Mouse (Mus musculus) heart, embryonic 14.5 days (tissue): ENCODE measurements around the gene Amot. TPM values are rescaled to one million over a fixed set of nuclear protein-coding genes. Genes with fewer than 3 reads are reported as not detected.

Experiments
- ATAC-seq: fragments of 200-750 bp; cut with Nextera tagmentation; 2 replicates; pipeline ENCODE4 v1.8.0; 2017; ENCODE audit warnings: low read depth, moderate TSS enrichment; ENCODE audit not compliant: insufficient number of reproducible peaks, insufficient read depth, low FRiP score
- H3K27ac ChIP-seq, 2 experiments: fragments of 200-500 bp in 1 of 2; fragments of 300-500 bp in 1 of 2; sonication (generic) in 1 of 2; replicated peaks in 1 of 2; 2 replicates each; pipeline ENCODE4 v1.5.1; 2012 to 2014; ENCODE audit warnings: low read depth in 2 of 2, low read length in 2 of 2, control low read depth in 1 of 2, mild to moderate bottlenecking in 1 of 2, mixed read lengths in 1 of 2; ENCODE audit not compliant: control insufficient read depth in 1 of 2, insufficient read depth in 1 of 2
- H3K27me3 ChIP-seq: fragments of 300-500 bp; sonication (generic); 2 replicates; pipeline ENCODE4 v1.6.1; 2014; ENCODE audit warnings: mild to moderate bottlenecking, low read length, control low read depth; ENCODE audit not compliant: control insufficient read depth, insufficient read depth
- H3K36me3 ChIP-seq: fragments of 300-500 bp; sonication (generic); 2 replicates; pipeline ENCODE4 v1.6.1; 2014; ENCODE audit warnings: mild to moderate bottlenecking, control low read depth, low read length, mixed read lengths; ENCODE audit not compliant: control insufficient read depth, insufficient read depth
- H3K4me1 ChIP-seq, 2 experiments: fragments of 200-500 bp in 1 of 2; fragments of 300-500 bp in 1 of 2; sonication (generic) in 1 of 2; 2 replicates each; pipeline ENCODE4 v1.6.1; 2012 to 2014; ENCODE audit warnings: low read length in 2 of 2, control low read depth in 1 of 2, mixed read lengths in 1 of 2; ENCODE audit not compliant: control insufficient read depth in 2 of 2, insufficient read depth in 2 of 2
- H3K4me2 ChIP-seq: fragments of 300-500 bp; sonication (generic); 2 replicates; pipeline ENCODE4 v1.6.1; 2014; ENCODE audit warnings: mild to moderate bottlenecking, low read length
- H3K4me3 ChIP-seq, 2 experiments: fragments of 200-500 bp in 1 of 2; fragments of 300-500 bp in 1 of 2; sonication (generic) in 1 of 2; 2 replicates each; pipeline ENCODE4 v1.5.1; 2012 to 2014; ENCODE audit warnings: low read length in 2 of 2, mild to moderate bottlenecking in 2 of 2, control low read depth in 1 of 2, low read depth in 1 of 2, moderate library complexity in 1 of 2; ENCODE audit not compliant: control insufficient read depth in 1 of 2, insufficient read depth in 1 of 2
- H3K9ac ChIP-seq: fragments of 300-500 bp; sonication (generic); 2 replicates; pipeline ENCODE4 v1.6.1; 2014; ENCODE audit warnings: mild to moderate bottlenecking, low read length
- H3K9me3 ChIP-seq: fragments of 300-500 bp; sonication (generic); 2 replicates; pipeline ENCODE4 v1.6.1; 2016; ENCODE audit warnings: low read length, control low read depth; ENCODE audit not compliant: control insufficient read depth
- WGBS: fragments of 180-500 bp; shearing (Covaris S2); extraction: QIAGEN DNeasy Blood & Tissue Kit; methylation state at CpG from one replicate; pipeline ENCODE4 v1.1.7; 2014; 5-methylcytosine and 5-hydroxymethylcytosine counted together
- polyA plus RNA-seq: library from polyadenylated mRNA; unstranded; fragments of >200 nt; fragmentation: Nextera tagmentation; extraction: Ambion mirVana; gene quantifications from 2 replicates; pipeline ENCODE4 v1.2.1, GENCODE M21; 2014

The Amot gene
- polyA plus RNA-seq, 1 experiment from 2014 or later = 5.8 TPM

DNA sequence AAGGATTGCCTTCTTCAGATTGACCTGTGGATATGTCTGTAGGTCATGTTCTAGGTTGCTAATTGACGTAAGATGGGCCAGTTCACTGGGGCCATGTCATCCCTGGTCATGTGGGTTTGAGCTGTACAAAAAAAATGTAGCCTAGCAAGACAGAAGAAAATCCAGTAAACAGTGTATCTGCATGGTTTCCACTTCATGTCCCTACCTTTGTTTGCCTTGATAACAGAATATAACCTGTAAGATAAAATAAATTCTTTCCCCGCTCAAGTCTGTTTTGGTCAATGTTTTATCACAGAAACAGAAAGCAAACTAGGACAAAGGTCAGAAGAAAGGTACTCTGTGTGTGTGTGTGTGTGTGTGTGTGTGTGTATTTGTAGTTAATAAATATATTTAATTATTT, 63.5 kb downstream of the Amot start:
- no peak overlapping the region for H3K4me3 ChIP-seq
- 87% methylated on average over 2 of the region's 2 CpGs for WGBS
- no peak overlapping the region for H3K27ac ChIP-seq
- no peak for ATAC-seq
- no peaks in the 10 kb centered on the region for H3K4me1 ChIP-seq
- no peaks in the 10 kb centered on the region for H3K9me3 ChIP-seq
- H3K36me3 ChIP-seq = no peaks in the 10 kb centered on the region
- no peak overlapping the region for H3K4me2 ChIP-seq
- H3K27me3 ChIP-seq = no peaks in the 10 kb centered on the region
- H3K9ac ChIP-seq = no peak overlapping the region

DNA sequence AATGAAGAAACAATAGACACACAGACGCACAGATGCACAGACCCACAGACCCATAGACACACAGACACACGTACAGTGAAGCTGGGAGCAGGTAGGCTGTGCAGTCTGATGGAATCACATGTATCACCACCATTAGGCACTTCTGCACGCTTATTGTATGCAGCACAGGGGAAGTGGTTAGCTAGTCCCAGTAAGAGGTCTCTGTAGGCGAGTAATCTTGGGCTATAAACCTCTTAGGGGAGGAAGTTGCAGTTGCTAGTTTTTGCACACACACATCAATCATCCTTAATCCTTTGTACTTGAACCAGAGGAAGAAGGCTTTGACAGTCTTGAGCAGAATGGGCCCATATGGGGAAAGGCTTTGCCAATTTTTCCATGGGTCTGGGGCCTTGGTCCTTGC, 71.3 kb downstream of the Amot start:
- H3K4me2 ChIP-seq = no peak overlapping the region
- H3K27ac ChIP-seq = no peak overlapping the region
- no peak for ATAC-seq
- no peaks in the 10 kb centered on the region for H3K27me3 ChIP-seq
- H3K9ac ChIP-seq = no peak overlapping the region
- no peaks in the 10 kb centered on the region for H3K36me3 ChIP-seq
- H3K4me1 ChIP-seq = no peaks in the 10 kb centered on the region
- WGBS = 63% methylated on average over 4 of the region's 4 CpGs
- H3K9me3 ChIP-seq = no peaks in the 10 kb centered on the region
- H3K4me3 ChIP-seq = no peak overlapping the region

DNA sequence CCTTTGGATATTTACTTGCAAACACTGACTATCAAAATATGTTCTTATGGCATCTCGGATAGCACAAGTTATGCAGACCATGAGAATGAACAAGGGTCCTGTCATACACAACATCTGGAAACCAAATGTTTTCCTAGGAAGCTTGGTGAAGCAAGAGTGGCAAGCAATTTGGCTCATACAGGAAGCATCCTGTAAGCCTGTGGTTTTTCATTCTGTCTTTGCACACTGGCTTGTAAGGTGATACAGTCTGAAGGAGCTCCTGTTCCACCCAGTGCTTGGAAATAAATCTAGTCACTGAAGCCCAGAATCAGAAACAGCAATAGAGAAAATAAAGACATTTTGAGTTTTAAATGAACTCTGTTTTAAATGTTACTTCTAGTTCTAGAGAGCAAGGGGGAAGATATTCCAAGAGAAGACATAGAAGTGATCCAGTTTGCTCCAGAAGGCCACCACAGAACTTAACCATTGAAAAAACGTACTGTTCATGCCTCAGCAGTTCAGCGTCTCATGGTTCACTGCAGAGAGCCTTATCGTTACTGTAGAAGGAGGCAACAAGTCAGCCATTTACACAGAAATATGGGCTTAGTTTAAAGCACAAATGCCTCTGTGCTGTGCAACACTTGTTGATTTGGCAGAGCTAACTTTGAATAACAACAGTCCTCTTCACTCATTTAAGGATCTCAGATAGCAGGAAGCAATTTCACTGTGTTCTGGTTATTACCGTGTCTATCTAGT, 74.0 kb downstream of the Amot start:
- Histone ChIP-seq H3K27ac (no peak overlapping the region), H3K4me1 (no peaks in the 10 kb centered on the region), H3K4me3 (no peak overlapping the region), H3K27me3 (no peaks in the 10 kb centered on the region), H3K9ac (no peak overlapping the region), H3K36me3 (no peaks in the 10 kb centered on the region), H3K4me2 (no peak overlapping the region), H3K9me3 (no peaks in the 10 kb centered on the region)
- whole genome bisulfite sequencing = 74% methylated on average over 5 of the region's 5 CpGs
- ATAC-seq = no peak

DNA sequence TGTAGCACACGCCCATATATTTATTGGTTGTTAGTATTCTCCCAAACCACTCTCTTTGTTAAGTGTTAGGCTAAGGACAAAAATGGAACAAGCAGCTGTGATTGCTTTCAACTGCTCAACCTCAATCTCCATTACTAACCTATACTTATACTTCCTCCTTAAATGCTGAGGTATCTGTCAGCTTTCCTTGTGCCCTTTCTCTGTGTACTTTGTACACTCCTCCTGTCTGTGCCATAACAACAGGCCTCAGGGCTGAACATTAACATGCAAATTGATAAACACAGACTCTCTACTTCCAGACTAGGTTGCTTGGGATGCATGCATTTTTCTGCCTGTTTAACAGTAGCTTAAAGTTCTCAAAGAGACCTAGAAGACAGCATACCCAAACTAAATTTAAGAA, 76.2 kb downstream of the Amot start:
- H3K9me3 ChIP-seq = no peaks in the 10 kb centered on the region
- no peaks in the 10 kb centered on the region for H3K36me3 ChIP-seq
- no peak overlapping the region for H3K4me2 ChIP-seq
- H3K4me3 ChIP-seq = no peak overlapping the region
- H3K9ac ChIP-seq = no peak overlapping the region
- WGBS = 67% methylated on average over 1 of the region's 1 CpGs
- ATAC-seq = no peak
- no peak overlapping the region for H3K27ac ChIP-seq
- no peaks in the 10 kb centered on the region for H3K27me3 ChIP-seq
- no peaks in the 10 kb centered on the region for H3K4me1 ChIP-seq

DNA sequence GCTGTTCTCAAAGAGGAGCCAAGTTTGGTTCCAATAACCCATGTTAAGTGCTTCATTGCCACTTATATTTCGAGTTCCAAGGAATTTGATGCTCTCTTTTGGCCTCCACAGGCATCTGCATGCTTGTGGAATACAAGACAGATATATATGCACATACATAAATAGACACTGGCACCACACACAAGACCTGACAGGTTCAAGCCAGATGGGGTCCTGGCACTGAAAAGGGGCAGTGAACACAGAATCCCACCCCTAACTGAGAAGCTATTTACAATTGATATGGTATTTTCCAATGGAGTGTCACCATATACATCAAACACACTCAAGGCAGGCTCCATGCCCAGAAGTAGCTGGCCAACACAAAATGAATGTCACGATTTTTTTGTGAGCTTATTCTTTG, 81.0 kb downstream of the Amot start:
- H3K4me1 ChIP-seq = no peaks in the 10 kb centered on the region
- H3K27ac ChIP-seq = no peak overlapping the region
- H3K36me3 ChIP-seq = no peaks in the 10 kb centered on the region
- H3K9me3 ChIP-seq = no peaks in the 10 kb centered on the region
- WGBS = 57% methylated on average over 2 of the region's 2 CpGs
- no peak overlapping the region for H3K4me3 ChIP-seq
- no peaks in the 10 kb centered on the region for H3K27me3 ChIP-seq
- no peak overlapping the region for H3K4me2 ChIP-seq
- no peak for ATAC-seq
- no peak overlapping the region for H3K9ac ChIP-seq

DNA sequence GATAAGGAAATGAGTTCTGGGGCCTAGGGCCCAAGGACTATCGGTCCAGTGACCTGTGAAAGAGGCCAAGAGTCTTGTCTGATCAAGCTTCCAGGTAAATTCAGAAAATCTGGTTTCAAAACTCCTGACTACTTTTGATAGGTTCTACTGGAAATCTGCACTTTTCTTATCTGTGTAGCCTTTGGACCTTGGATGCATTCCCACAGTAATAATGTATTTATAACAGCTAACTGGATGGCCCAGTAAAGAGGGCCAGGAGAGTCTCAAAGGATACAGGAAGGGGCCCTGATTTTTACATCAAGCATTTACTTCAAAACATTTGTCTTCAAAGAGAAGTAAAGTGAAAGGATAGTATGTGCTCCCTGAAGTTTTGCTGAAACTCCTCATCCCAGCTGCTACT, 90.7 kb downstream of the Amot start:
- Histone ChIP-seq H3K27me3 (no peaks in the 10 kb centered on the region), H3K4me2 (no peak overlapping the region), H3K4me1 (no peaks in the 10 kb centered on the region), H3K36me3 (no peaks in the 10 kb centered on the region), H3K9ac (no peak overlapping the region), H3K9me3 (no peaks in the 10 kb centered on the region), H3K27ac (no peak overlapping the region), H3K4me3 (no peak overlapping the region)
- WGBS = 68% methylated on average over 1 of the region's 1 CpGs
- ATAC-seq = no peak

DNA sequence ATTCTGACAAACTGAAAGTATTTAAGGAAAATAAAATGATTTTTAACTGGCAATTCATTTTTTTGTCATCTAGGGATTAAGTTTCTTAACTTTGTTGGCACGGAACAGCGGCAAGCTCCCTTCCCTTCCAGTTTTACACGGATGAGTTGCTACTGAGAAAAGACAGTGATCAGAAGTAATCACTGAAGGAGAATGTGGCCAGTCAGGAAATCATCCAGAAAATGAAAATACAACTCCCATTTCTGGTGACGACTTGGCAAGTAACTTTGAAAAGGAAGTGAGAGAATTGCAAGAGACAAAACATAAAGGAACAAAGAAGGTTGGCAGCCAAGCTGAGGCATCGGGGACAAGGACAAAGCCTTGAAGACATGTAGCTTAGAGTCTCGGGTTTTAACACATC, 93.6 kb downstream of the Amot start:
- no peaks in the 10 kb centered on the region for H3K27me3 ChIP-seq
- H3K4me1 ChIP-seq = no peaks in the 10 kb centered on the region
- H3K9ac ChIP-seq = no peak overlapping the region
- no peaks in the 10 kb centered on the region for H3K36me3 ChIP-seq
- no peak overlapping the region for H3K4me2 ChIP-seq
- no peak overlapping the region for H3K27ac ChIP-seq
- ATAC-seq = no peak
- H3K9me3 ChIP-seq = no peaks in the 10 kb centered on the region
- WGBS = 55% methylated on average over 6 of the region's 6 CpGs
- H3K4me3 ChIP-seq = no peak overlapping the region

DNA sequence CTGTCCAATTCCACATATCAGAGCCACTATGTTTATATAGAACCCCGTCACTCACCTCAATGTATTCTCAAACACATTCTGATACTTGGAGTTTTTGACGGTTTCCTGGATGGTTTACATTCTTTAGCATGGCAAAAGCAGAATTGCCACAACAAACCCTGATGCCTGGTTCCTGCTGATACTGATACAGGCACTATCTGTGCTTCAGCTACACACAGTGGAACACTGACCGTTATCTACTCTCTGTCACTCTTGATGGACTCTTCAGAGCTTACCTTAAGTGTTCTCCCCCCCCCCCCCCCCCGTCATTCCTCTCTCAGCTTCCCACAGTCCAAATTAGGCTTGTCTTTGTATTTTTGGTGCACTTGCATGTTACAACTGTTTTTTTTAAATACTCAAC, 98.9 kb downstream of the Amot start:
- Histone ChIP-seq H3K36me3 (no peaks in the 10 kb centered on the region), H3K9ac (no peak overlapping the region), H3K4me3 (no peak overlapping the region), H3K27ac (no peak overlapping the region), H3K4me1 (no peaks in the 10 kb centered on the region), H3K9me3 (no peaks in the 10 kb centered on the region), H3K4me2 (no peak overlapping the region), H3K27me3 (no peaks in the 10 kb centered on the region)
- WGBS = 21% methylated on average over 4 of the region's 4 CpGs
- no peak for ATAC-seq
